Mouse (Mus musculus) embryonic fibroblast, embryonic 13.5 days (primary cell): ENCODE results near the gene Bcor. TPM values are rescaled to one million over a fixed set of nuclear protein-coding genes. Genes with fewer than 3 reads are reported as not detected.

ENCODE experiments used
- H3K27ac ChIP-seq: 2 replicates; pipeline ENCODE4 v1.5.1; 2012; ENCODE audit warnings: low read length, control low read depth, inconsistent platforms; ENCODE audit not compliant: insufficient read depth
- H3K4me1 ChIP-seq: 2 replicates; pipeline ENCODE4 v1.6.1; 2011; ENCODE audit warnings: low read length; ENCODE audit not compliant: control insufficient read depth, insufficient read depth
- H3K4me3 ChIP-seq: 2 replicates; pipeline ENCODE4 v1.5.1; 2011; ENCODE audit warnings: mild to moderate bottlenecking, control low read depth, low read length; ENCODE audit not compliant: insufficient read depth
- CTCF ChIP-seq: IDR thresholded peaks from 2 replicates; pipeline ENCODE4 v1.5.1; 2011; ENCODE audit warnings: mild to moderate bottlenecking, control low read depth, low read length, moderate library complexity, borderline replicate concordance; ENCODE audit not compliant: insufficient read depth
- POLR2A ChIP-seq: IDR thresholded peaks from 2 replicates; pipeline ENCODE4 v1.6.1; 2011; ENCODE audit warnings: low read depth, mild to moderate bottlenecking, control low read depth, low read length, moderate library complexity
- polyA plus RNA-seq: library from polyadenylated mRNA; stranded (reverse); fragments of >200 nt; gene quantifications from 2 replicates; pipeline ENCODE4 v1.2.4, GENCODE M21; 2011; ENCODE audit warnings: low read depth; ENCODE audit not compliant: missing spikeins, insufficient read length

Bcor gene
- polyA plus RNA-seq, 1 experiment, result 21.9 TPM

GRCm38 (mm10) chrX:12153141-12154095 is 6.7 kb downstream of the Bcor start:
- H3K27ac ChIP-seq, result no peak overlapping the region
- peaks cover 2% of the 10 kb centered on the region; the same call in 1 of the 2 replicates for H3K4me1 ChIP-seq
- no peak overlapping the region for H3K4me3 ChIP-seq
- TF ChIP-seq CTCF (no peak), POLR2A (no peak)

- peaks cover 2% of the 10 kb centered on the region; the same call in 1 of the 2 replicates for H3K4me1 ChIP-seq
- H3K4me3 ChIP-seq, result no peak overlapping the region
- H3K27ac ChIP-seq, result no peak overlapping the region
- TF ChIP-seq CTCF (no peak), POLR2A (no peak)
Measured at GRCm38 (mm10) chrX:12151996-12152904, 7.9 kb downstream of the Bcor start.

- H3K27ac ChIP-seq, result no peak overlapping the region
- H3K4me1 ChIP-seq, result peaks cover 1% of the 10 kb centered on the region; the same call in 1 of the 2 replicates
- no peak for TF ChIP-seq POLR2A
- H3K4me3 ChIP-seq, result no peak overlapping the region
Measured at GRCm38 (mm10) chrX:12151269-12151995, 8.7 kb downstream of the Bcor start.

GRCm38 (mm10) chrX:12150425-12150824 is 9.7 kb downstream of the Bcor start:
- H3K27ac ChIP-seq, result no peak overlapping the region
- peaks cover 2% of the 10 kb centered on the region; the same call in 1 of the 2 replicates for H3K4me1 ChIP-seq
- no peak overlapping the region for H3K4me3 ChIP-seq
- TF ChIP-seq CTCF (no peak), POLR2A (no peak)

GRCm38 (mm10) chrX:12146263-12146662 is 13.9 kb downstream of the Bcor start:
- TF ChIP-seq CTCF, result no peak
- TF ChIP-seq POLR2A, result no peak
- Histone ChIP-seq H3K27ac (no peak overlapping the region), H3K4me3 (no peak overlapping the region), H3K4me1 (peaks cover 2% of the 10 kb centered on the region; the same call in 1 of the 2 replicates)

- H3K4me1 ChIP-seq, result peaks cover 2% of the 10 kb centered on the region; the same call in 1 of the 2 replicates
- H3K27ac ChIP-seq, result no peak overlapping the region
- H3K4me3 ChIP-seq, result no peak overlapping the region
- TF ChIP-seq CTCF (no peak), POLR2A (no peak)
Measured at GRCm38 (mm10) chrX:12142832-12143231, 17.3 kb downstream of the Bcor start.

GRCm38 (mm10) chrX:12140086-12140740 is 19.9 kb downstream of the Bcor start:
- TF ChIP-seq CTCF (no peak), POLR2A (no peak)
- no peak overlapping the region for H3K4me3 ChIP-seq
- no peaks in the 10 kb centered on the region; the same call in 1 of the 2 replicates for H3K4me1 ChIP-seq
- no peak overlapping the region for H3K27ac ChIP-seq

GRCm38 (mm10) chrX:12138266-12138665 is 21.9 kb downstream of the Bcor start:
- TF ChIP-seq POLR2A (no peak), CTCF (no peak)
- Histone ChIP-seq H3K27ac (no peak overlapping the region), H3K4me1 (no peaks in the 10 kb centered on the region; the same call in 1 of the 2 replicates), H3K4me3 (no peak overlapping the region)

GRCm38 (mm10) chrX:12137121-12137521 is 23.0 kb downstream of the Bcor start:
- TF ChIP-seq POLR2A, result no peak
- no peak for TF ChIP-seq CTCF
- Histone ChIP-seq H3K4me3 (no peak overlapping the region), H3K4me1 (no peaks in the 10 kb centered on the region; the same call in 1 of the 2 replicates), H3K27ac (no peak overlapping the region)
